Mouse (Mus musculus): ENCODE measurements around the gene Trnt1.

The Trnt1 gene

DNA sequence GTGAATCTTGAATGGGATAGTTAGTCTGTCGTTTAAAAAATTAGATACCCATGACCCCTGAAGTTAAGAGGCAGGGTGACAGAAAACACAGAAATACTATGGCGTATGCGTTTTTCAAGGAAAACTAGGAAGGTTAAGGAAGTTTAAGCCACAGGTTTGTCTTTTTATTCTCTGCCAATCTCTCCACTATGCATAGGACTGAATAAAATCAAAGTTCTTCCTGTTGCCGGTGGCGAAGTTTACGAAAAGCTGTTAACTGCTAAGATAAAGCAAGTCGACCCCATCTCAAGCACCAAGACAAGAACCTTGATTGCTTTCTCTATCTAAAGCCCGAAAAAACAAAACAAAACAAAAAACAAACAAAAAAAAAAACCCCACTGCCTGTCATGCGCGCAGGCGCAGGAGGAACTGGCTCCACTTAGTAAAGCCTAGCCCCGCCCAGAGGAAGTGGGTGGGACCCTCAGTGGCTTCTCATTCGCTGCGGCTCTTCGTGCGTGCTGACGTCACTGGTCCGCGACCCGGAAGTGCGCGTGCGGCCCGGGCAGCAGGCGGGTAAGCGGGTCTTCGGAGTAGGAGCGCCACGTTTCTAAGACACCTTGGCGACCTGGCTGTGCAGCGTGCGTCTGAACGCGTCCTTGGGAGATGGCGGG, at the start of gene Trnt1:
Trnt1 (plus strand) TSS at position 481 of the 650 bp plus-strand sequence.
- DNase-seq: peak; percentile 100

DNA sequence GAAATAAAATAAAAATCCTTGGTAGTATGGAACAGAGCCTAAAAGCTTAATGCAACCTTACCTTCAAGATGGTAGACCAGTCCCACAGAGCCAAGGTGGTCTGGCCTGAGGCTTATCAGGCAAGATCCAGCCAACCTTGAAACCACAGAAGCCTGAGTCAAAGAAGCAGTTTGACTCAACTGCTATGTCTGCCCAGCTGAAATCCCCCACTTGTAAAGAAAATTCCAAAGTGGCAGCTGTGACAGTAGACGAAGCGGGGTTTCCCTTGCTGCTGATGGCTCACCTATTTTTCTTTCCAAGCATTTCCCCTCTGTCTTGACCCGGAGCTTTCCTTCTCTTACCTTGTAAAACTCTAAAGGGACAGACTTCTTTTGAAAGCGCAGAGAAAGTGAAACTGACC, 43.3 kb upstream of the Trnt1 start:
- no peak for DNase-seq

DNA sequence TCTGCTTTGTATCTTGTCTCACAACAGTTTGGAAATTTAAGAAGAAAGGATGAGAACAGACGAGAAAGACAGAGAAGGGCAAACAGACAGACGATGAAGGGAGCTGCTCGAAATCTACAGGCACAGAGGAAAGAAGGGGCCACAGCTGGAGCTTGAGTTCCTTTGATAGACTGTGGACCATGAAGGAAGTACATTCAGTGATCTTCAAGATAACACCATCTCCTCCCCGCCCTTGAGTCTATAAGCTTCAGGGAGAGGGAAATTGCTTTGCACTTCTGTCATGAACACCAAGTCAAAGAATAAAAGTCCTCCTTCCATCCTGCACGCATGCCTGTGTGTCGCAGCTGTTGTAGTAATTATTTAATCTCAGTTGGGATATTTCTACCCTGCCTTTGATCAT, 42.8 kb upstream of the Trnt1 start:
- DNase-seq: no peak

DNA sequence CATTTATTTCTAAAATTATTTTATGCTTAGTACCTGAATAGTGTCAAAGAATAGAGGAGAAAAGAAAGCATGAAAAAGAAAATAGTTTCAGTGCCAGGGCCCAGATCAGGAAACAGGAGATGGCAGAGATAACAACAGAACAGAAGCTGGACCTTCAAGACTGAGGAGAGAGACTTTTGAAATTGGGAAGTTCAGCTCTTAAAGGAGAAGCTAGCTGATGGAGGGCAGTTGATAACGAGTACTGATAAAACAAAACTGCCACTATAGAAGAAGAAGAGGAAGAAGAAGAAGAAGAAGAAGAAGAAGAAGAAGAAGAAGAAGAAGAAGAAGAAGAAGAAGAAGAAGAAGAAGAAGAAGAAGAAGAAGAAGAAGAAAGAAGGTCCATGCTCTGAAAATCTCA, 41.2 kb upstream of the Trnt1 start:
- no peak for DNase-seq

DNA sequence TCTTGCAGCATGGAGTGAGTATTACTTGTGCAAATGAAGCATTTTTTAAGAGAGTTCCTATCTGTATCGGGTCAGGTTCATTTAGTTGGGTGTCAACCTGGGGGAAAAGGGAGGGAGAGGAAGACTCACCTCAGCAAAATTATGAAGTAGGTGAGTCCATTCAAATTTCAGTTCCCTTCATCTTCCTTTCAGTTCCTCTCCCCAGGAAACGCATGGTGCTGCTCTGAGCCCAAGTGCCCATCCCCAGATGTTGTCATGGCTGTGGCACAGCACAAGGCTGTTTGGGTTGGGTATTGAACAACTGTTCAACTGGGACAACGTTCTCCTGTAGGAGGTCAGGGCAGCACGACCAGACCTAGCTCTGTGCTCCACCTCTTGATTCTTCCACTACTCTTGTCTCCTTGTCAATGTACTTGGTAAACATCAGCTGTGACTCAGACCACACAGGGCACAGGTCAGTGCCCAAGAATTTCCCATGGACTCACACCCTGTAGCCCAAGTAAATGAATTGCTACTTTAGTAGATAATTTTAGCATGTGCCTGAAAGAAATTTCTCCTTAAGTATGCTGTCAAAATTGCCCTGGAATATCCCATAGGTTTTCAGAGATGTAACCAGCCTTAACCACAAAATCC, 39.1 kb upstream of the Trnt1 start:
- no peak for DNase-seq

DNA sequence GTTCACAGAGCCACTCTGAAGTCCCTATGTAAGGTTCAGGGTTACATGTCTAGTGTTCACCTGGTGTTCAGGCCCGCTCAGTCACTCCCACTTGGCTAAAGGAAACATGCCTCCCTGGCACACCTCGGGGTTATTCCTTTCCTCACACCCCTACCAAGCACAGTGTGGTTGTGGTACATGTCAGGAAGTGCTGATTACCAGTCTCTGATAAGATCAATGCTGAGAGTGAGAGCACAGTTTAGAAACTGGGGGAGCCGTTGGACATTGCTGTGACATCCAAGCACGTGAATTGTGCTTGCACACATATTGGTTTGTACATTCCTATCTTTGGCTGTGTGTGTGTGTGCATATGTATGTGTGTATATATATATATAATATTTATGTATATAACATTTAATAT, 36.4 kb upstream of the Trnt1 start:
- no peak for DNase-seq

DNA sequence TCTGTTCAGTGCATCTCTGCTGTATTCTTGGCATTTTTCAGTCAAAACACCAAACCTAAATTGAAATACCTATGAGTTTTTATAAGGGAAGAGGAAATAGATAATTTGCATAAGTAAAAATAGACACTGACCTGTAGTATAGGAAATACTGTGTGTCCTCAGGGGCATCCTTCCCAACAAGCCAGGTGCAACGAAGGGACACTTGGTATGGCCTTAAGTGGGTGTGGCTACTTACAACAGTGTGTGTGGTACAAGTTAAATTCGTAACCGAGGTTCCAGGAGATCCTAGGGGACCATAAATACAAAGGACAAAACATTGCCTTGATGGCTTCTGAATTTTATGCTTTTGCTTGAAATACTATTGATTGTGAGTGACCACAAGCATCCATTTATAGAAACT, 30.7 kb upstream of the Trnt1 start:
- no peak for DNase-seq

DNA sequence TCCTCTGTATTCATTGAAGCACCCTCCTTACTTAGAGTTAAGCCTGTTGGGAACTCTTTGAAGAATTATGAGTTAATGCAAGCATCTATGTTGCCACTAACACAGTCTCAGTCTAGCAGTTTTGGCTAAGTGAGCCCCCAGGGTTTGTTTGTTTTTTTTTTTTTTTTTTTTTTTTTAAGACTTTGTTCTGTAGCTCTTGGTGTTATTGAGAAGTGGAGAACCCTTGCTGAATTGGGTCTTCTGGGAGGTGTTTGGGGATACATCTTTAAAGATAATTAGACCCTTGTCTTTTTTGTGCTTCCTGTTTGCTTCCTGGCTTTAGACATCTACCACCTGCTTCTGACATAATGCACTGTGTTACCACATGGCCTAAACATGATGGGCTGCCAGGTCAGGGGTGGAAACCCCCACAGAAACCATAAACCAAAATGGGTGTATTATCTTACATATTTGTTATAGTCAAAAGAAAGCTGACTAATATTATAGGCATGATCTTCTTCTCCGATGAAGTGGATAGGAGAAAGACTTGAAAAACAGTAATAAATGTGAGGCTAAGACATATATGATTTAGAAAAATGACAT, 28.6 kb upstream of the Trnt1 start:
- peak; percentile 53 for DNase-seq

DNA sequence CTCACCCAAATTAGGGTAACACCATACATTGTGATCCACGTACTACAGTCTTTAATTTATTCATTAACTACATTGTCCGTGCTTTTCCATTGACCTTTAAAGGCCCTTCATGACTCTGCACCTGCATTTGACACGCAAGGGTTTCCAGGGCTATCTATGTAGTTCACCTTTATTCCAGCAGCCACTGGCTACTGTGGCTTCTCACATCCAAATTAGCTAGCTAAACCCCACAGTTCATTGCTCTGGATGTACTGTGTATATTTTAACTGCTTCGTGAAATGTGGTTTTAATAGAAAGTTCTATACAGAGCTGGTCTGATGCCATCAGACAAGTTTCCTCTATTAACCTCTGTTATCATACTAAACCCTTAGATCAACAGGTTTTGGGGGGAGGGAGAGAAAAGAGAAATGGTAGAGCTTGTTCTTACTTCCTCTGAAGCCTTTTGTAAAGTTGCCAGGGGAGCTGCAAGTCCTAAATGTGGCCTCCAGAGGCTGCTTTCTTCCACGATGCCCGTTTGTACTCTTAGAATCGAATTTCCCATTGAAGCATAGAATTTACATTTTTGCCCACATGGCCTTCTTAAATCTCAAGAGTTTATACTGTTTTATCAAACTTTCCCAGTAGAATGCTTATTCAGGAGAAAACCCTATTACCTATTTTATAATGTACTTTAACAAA, 25.2 kb upstream of the Trnt1 start:
- peak; percentile 36 for DNase-seq

DNA sequence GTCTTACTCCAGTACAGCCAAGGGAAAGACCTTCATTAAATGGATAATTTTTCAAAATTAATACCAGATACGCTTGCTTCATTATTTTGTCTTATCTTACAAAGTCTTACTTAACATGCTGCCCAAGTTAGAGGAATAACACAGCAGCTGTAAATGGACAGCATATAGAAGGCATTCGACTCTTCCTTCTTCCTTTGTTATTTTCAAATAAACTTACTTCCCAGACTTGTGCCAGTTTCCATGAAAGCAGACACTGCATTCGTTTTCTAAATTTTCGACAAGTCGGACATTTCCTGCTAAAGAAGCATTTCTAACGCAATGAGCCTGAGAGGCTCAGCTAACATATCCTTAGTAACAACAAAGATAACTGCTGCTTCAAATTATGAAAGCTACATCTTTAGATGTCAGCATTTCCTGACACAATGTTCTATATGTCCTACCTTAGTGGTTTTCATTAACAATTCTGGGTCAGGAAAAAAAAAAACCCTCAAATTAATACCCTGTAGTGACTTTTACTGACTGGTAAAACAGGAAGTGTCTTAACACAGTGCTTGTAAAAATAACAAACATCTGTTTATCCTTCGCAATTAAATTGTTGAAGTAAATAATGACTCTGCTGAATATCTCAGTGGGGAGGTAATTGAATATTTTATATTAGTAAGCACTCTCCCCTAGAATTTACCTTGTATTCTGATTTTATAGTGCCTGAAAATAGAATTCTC, 23.1 kb upstream of the Trnt1 start:
- no peak for DNase-seq

DNA sequence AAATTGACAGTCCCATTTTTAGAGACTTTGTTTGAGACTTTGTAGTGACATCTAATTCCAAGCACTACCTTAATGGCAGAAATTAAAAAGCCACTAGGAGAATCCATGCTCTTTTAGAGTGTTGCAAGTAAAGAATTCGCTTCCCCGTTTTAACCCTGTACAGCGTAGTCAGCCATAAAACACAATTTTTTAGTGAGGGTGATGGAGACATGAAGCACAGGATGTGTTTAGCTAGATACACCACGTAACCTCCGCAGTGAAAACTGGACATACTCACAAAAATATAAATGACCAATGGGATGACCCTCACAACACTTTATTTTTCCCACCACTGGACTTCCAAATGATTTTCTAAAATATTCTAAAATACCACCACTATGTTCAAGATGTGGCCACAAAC, 21.7 kb upstream of the Trnt1 start:
- DNase-seq: peak; percentile 17

DNA sequence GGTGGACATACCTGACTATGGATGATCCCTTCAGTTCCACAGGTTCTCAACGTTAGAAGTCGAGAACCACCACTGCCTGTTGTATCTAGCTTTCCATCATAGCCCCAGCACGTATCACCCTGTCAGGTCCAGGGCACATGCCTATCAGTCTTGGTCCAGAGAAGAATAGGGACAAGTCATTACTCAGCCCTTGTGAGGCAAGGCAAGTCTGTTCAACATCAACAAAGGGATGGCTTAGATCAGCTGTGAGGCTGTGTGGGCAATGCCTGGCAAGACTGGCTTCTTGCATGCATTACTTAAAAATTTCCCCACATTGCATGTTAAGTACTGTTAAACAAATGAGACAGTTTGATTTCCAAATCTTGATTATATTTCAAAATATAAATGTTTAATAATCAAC, 21.1 kb upstream of the Trnt1 start:
- DNase-seq: peak; percentile 62

DNA sequence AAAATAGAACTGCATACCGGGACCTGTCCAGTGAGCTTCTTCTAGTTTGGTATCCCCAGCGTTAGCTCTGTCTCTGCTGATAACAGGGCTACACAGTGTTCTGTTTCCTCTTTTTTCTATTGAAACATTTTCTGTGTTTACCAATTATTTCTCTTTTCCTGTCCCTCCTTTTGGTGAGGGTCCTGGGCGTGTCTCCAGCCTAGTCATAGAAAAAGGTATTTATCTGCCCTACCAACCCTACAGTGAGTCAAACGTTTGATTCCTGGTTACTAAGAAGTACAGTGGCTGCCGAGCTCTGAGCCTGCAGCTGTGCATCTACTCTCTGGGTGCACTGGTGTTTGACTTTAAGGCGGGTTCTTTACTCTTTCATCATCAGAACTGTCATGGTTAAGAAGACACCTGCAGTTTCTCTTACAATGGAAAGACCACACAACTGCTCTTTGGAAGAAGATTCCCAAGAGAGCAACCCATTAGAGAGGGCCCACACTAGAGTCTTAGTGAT, 20.0 kb upstream of the Trnt1 start, which contains the start of gene Il5ra:
Il5ra (minus strand) TSS at position 151 of the 502 bp plus-strand sequence.
- DNase-seq: no peak

DNA sequence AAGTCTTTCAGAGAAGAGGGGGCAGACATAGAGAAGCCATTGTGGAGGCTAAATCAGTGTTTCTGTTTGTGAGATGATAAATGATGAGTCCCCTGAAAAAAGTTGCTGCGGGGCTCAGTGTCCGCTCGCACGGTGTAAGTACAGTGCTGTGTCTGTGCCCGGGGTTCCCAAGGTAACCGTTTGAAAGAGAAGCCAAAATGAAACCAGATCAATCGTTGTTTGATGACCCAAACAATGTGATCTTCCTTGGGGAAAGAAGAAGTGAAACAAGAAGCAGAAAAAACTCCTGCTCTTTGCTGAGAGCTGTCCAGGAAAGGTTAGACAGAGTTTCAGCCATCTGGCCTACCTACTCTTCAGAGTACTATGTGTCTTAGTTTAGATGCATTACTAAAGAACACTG, 18.6 kb upstream of the Trnt1 start:
- DNase-seq: peak; percentile 73

DNA sequence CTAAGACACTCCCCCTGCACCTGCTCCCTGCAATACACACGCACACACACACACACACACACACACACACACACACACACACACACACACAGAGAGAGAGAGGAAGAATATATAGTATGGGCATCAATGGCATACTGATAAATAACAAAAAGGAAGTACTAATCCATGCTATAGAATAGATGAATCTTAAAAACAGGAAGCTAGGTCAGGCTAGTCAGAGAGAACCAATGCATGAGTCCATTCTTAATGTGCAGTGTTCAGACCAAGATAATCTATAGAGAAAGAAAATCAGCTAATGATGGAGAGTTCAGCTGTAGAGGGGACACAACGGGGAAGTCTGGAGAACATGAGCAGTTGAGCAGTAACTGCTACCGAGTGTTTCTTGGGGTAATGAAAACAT, 10.6 kb upstream of the Trnt1 start:
- no peak for DNase-seq

DNA sequence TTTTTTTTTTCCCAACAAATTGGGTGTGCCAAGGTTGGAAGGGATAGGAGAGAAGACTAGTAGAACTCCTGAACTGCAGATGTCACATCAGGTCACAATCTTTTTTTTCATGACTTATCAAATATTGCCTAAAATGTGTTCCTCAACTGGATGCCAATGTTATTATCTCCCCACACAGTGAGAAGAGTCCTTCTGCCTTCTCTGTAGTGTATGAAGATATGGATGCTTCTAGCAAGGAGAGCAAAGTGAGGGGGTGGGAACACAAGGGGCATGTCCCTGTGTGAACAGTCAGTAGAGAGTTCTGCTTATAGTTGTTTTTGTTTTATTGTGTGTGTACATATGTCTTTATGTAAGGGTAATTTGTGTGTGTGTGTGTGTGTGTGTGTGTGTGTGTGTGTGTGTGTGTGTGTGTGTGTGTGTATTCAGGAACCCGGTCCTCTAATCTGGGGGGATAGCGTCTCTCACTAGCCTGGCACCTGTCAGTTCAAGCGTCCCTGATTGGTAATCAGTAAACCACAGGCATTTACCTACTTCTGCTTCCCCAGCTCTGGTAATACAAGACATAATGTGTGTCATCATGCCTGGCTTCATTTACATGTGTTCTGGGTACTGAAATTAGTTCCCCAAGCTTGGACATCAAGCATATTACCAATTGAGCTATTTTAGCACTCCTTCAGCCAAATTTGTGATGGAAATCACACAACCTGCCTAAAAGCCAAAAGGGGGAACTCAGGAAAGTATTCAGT, 8.3 kb upstream of the Trnt1 start:
- DNase-seq: no peak

DNA sequence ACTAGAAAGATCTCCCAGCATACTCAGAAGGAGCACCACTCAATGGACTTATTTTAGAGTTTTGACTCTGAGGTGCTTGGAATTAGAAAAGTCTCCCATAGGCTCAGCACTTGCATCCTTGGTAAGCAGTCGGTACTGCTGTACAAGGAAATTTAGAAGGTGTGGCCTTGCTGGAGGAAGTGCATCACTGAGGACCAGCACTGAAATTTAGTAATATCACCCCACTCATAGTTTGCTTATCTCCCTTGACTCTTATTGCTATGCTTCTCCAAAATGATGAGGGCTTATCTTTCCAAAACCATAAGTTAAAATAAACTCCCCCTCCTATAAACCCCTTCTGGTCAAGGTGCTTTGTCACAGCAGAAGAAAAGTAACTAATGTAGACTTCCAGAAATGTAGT, 7.4 kb upstream of the Trnt1 start:
- no peak for DNase-seq

DNA sequence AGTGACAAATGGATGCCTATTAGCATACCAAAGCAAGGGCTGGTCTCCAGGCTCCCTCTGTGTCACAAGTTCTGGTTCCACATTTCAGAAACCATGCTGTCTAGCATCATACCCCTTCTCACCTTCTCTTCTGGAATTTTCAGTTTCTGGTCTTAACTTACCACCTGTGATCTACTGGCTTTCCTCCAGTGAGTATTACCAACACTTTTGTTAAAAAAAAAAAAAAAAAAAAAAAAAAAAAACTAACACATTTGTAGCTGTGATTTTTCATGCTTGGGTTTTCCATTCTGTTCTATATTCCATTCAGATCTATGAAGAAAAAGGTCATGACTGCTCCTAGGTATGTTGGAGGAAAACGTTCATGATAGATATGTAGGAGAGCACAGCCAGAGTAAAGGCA, 3.0 kb upstream of the Trnt1 start:
- no peak for DNase-seq

DNA sequence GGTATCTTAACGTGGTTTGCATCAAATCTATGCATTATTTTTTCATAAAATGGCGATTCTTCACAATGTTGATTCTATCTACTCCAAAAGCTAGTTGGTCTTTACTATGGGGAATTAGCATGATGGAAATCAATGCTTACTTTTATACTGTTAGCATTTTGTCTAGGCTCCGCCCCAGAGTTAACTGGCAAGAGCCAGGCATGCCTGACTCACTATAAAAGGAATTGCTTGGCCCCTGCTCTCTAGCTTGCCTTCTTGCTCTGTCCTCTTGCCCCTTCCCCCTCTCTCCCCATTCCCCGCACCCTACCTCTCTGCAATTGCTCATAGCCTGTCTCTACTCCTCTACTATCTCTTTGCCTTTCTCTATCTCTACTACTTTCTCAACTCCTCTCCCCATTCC, 2.1 kb upstream of the Trnt1 start:
- no peak for DNase-seq

DNA sequence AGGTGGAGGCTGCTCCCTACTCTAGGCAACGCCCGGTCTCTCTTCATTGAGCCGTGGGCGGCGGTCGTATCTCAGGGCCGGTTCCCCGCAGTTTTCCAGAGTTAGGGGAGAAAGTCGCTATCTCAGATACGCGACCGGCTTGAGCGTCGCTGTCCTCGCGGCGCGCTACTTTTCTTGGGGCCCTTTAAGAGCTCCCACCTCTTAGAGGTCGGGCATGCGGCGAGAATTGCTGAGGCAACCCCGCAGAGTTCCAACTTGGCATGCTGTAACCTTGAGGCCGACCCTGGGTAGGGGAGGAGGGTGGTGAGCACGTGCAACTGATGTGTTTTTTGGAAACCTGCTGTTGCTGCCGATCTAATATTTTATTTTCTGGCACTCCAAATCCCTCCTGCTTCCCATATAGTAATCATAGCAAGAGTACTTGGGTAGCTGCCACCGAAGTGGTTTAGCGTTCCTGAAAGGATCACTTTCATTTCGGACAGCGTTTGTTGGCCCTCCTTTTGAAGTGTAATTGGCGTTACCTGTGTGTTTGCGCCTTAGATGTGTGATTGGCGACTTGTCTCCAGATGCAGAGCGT, 458 bp downstream of the Trnt1 start:
- DNase-seq: no peak

DNA sequence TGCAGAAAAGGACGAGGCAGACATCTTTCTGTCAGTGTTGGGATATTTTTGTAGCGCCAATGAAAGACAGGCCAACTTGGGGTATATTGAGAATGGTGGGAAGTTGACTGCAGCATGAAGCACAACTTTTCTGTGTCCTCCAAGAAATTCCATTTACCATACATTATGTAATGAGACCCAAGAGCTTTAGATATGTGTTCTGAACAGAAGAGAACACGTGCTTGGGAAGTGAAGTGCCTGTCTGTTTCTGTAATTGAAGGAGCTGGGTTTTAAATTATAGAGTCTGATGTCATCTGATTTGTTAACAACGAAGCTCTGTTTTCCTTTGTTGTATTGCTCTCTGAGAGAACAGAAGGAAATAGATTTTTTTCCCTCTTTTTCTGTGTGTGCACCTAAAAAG, 1.1 kb downstream of the Trnt1 start:
- no peak for DNase-seq

DNA sequence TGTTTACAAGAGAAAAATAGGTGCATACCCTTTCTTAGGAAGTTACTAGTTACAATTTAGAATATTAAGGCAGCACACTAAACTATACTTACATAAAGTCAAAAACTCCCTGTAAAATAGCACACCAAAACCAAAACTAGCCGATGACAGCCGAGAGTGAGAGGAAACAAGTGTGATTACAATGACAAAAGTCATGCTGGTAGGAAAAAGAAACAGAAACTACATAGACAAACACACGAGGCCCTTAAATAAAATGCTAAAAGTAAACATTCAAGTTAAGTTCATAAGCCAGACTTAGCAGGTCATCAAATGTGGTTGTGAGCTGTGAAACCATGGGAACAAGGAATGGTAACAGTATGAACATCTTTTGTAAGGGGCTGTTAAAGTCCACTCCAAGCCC, 18.2 kb downstream of the Trnt1 start:
- no peak for DNase-seq
